8 mouse cellular contexts compared by ENCODE assay signal in the genomic region with DNA sequence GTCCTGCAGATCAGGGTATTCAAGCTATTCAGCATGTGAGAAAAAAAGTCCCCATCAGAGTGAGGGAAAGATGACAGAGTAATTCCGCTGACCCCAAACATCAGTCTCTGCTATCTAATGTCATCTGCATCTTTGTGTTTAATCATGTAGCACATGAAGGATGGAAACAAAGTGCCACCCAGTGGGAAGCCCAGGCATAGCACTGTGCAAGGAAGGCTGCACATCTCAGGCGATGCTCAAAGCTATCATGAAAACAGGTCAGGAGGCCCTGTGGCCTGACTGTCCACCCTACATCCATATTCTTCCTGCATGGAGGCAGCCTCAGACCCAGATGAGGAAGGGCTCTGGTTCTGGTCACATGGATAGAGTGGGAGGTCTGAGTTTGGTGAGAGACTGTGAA. TPM values are rescaled to one million over a fixed set of nuclear protein-coding genes. Genes with fewer than 3 reads are reported as not detected.
DNase-seq lines count a peak whose midpoint lies in the region; ATAC-seq and TF ChIP-seq lines count a peak whose summit lies in the region.
"Had no signal": no experiment of that assay in that cellular context is flagged by ENCODE, and none has a peak within 500 bp of the region (broad histone marks: within the 10 kb centered on the region; RNA-seq: fewer than 3 reads in every experiment).

No protein-coding gene starts in this region.

- 42% methylated on average over 2 of the region's 2 CpGs for WGBS in kidney, postnatal 0 days
- WGBS in lung, embryonic 14.5 days: 73% methylated on average over 2 of the region's 2 CpGs

- H3K9me3 ChIP-seq in kidney, postnatal 0 days (replicated peaks; ENCODE audit: low read length): no peaks in the 10 kb centered on the region
- no peaks in the 10 kb centered on the region for H3K9me3 ChIP-seq in lung, embryonic 14.5 days (ENCODE audit: low read depth, low read length)

- DNase-seq in urinary bladder, postnatal 14 days (ENCODE audit: low spot score): peak; percentile 62
- no peak for DNase-seq in urinary bladder, adult 2 months (ENCODE audit: low spot score)
- DNase-seq in brain, adult 2 months (ENCODE audit: low read depth, low spot score): peak; percentile 75
- DNase-seq in frontal cortex, postnatal 10 days (ENCODE audit: low spot score in 2 of 2): peak; percentile 56 to 69
- DNase-seq in kidney, postnatal 0 days (ENCODE audit: low spot score): peak; percentile 60
- DNase-seq in lung, embryonic 14.5 days: peak; percentile 66
- peak; percentile 81 to 84 for DNase-seq in right cerebral cortex, adult 2 months (ENCODE audit: low spot score in 2 of 2)

- ATAC-seq in kidney, postnatal 0 days (replicated peaks; ENCODE audit: low FRiP score, low read depth): peak; percentile 68; the same call in 1 of the 2 replicates
- ATAC-seq in lung, embryonic 14.5 days (ENCODE audit: insufficient read depth): no peak; the same call in 1 of the 2 replicates

- H3K27me3 ChIP-seq in kidney, postnatal 0 days (ENCODE audit: insufficient read depth, low read length): no peaks in the 10 kb centered on the region
- H3K27me3 ChIP-seq in lung, embryonic 14.5 days (ENCODE audit: insufficient read depth, low read length): no peaks in the 10 kb centered on the region

- H3K27ac ChIP-seq in kidney, postnatal 0 days: no peak overlapping the region
- H3K27ac ChIP-seq in lung, embryonic 14.5 days (ENCODE audit: low read depth): no peak overlapping the region

- H3K4me2 ChIP-seq in kidney, postnatal 0 days (ENCODE audit: low read length): no peak overlapping the region
- H3K4me2 ChIP-seq in lung, embryonic 14.5 days: no peak overlapping the region

- 0 out of 2 replicates have a peak, but pooled peaks cover 15% of the 10 kb centered on the region for H3K36me3 ChIP-seq in kidney, postnatal 0 days (ENCODE audit: insufficient read depth, low read length)
- H3K36me3 ChIP-seq in lung, embryonic 14.5 days (ENCODE audit: insufficient read depth): peaks cover 88% of the 10 kb centered on the region

- no peak overlapping the region for H3K4me3 ChIP-seq in kidney, postnatal 0 days (replicated peaks; ENCODE audit: low read depth, low read length)
- no peak overlapping the region for H3K4me3 ChIP-seq in lung, embryonic 14.5 days (ENCODE audit: low read depth, low read length)

- H3K4me1 ChIP-seq in kidney, postnatal 0 days (replicated peaks; ENCODE audit: insufficient read depth, low read length): no peaks in the 10 kb centered on the region
- H3K4me1 ChIP-seq in lung, embryonic 14.5 days (ENCODE audit: insufficient read depth): no peaks in the 10 kb centered on the region

- no peak overlapping the region for H3K9ac ChIP-seq in kidney, postnatal 0 days (ENCODE audit: low read depth, low read length)
- no peak overlapping the region for H3K9ac ChIP-seq in lung, embryonic 14.5 days

- peak; percentile 82 for TF ChIP-seq CTCF in kidney, postnatal 0 days (IDR thresholded peaks at IDR 0.05; ENCODE audit: low read depth)
- peak; percentile 80 for TF ChIP-seq CTCF in lung, embryonic 14.5 days (IDR thresholded peaks at IDR 0.05; ENCODE audit: low read depth)

RNA-seq across cellular contexts. Expression of a gene that starts 12.7 kb away (rescaled TPM):
- polyA plus RNA-seq in urinary bladder, adult 2 months (2012; rRNA removed): 58.0 TPM in 2 replicates
- 82.3 and 86.1 TPM in 2 replicates for polyA plus RNA-seq in kidney, postnatal 0 days (2015; fragmentation: Nextera tagmentation; extraction: Ambion mirVana)
- polyA plus RNA-seq in lung, embryonic 14.5 days (2014; fragmentation: Nextera tagmentation; extraction: Ambion mirVana): 77.6 and 84.5 TPM in 2 replicates

RNA-seq across cellular contexts. Expression of a gene that starts 12.9 kb away (rescaled TPM):
- 2.9 and 4.4 TPM in 2 replicates for polyA plus RNA-seq in urinary bladder, adult 2 months (2012; rRNA removed)
- 20.1 and 24.9 TPM in 2 replicates for polyA plus RNA-seq in kidney, postnatal 0 days (2015; fragmentation: Nextera tagmentation; extraction: Ambion mirVana)
- 64.0 and 67.3 TPM in 2 replicates for polyA plus RNA-seq in lung, embryonic 14.5 days (2014; fragmentation: Nextera tagmentation; extraction: Ambion mirVana)

RNA-seq across cellular contexts. Expression of a gene that starts 22.2 kb away (rescaled TPM):
- polyA plus RNA-seq in urinary bladder, adult 2 months (2012; rRNA removed): 45.6 and 48.4 TPM in 2 replicates
- 107 and 113 TPM in 2 replicates for polyA plus RNA-seq in kidney, postnatal 0 days (2015; fragmentation: Nextera tagmentation; extraction: Ambion mirVana)
- polyA plus RNA-seq in lung, embryonic 14.5 days (2014; fragmentation: Nextera tagmentation; extraction: Ambion mirVana): 94.1 and 105 TPM in 2 replicates

RNA-seq across cellular contexts. Expression of a gene that starts 37.5 kb away (rescaled TPM):
- 41.6 and 56.6 TPM in 2 replicates for polyA plus RNA-seq in urinary bladder, adult 2 months (2012; rRNA removed)
- 27.5 and 30.5 TPM in 2 replicates for polyA plus RNA-seq in kidney, postnatal 0 days (2015; fragmentation: Nextera tagmentation; extraction: Ambion mirVana)
- 27.5 and 30.9 TPM in 2 replicates for polyA plus RNA-seq in lung, embryonic 14.5 days (2014; fragmentation: Nextera tagmentation; extraction: Ambion mirVana)

RNA-seq across cellular contexts. Expression of a gene that starts 37.5 kb away (rescaled TPM):
- polyA plus RNA-seq in urinary bladder, adult 2 months (2012; rRNA removed): not detected in 2 replicates
- polyA plus RNA-seq in kidney, postnatal 0 days (2015; fragmentation: Nextera tagmentation; extraction: Ambion mirVana): not detected in 2 replicates
- polyA plus RNA-seq in lung, embryonic 14.5 days (2014; fragmentation: Nextera tagmentation; extraction: Ambion mirVana): not detected in 2 replicates
- polyA plus RNA-seq: gonadal fat pad, adult 2 months had no signal
